ENCODE assay signal across 8 mouse cellular contexts in genomic region chr11:58211062-58211681, GRCm38 (mm10). TPM values are rescaled to one million over a fixed set of nuclear protein-coding genes. Genes with fewer than 3 reads are reported as not detected.
DNase-seq lines count a peak whose midpoint lies in the region; ATAC-seq lines count a peak whose summit lies in the region.
"Had no signal": no experiment of that assay in that cellular context is flagged by ENCODE, and none has a peak within 500 bp of the region (broad histone marks: within the 10 kb centered on the region; RNA-seq: fewer than 3 reads in every experiment).

No protein-coding gene starts in this region.

- no peak overlapping the region for H3K4me3 ChIP-seq in limb, embryonic 12.5 days (replicated peaks)
- no peak overlapping the region for H3K4me3 ChIP-seq in limb, embryonic 10.5 days
- H3K4me3 ChIP-seq in limb, embryonic 15.5 days, result no peak overlapping the region
- no peak overlapping the region for H3K4me3 ChIP-seq in hindbrain, embryonic 11.5 days (ENCODE audit: low read depth, low read length)

- no peaks in the 10 kb centered on the region; the same call in 1 of the 2 replicates for H3K27me3 ChIP-seq in limb, embryonic 12.5 days
- H3K27me3 ChIP-seq in limb, embryonic 10.5 days (ENCODE audit: low read depth, poor library complexity, severe bottlenecking), result no peaks in the 10 kb centered on the region
- H3K27me3 ChIP-seq in limb, embryonic 15.5 days, result no peaks in the 10 kb centered on the region
- no peaks in the 10 kb centered on the region for H3K27me3 ChIP-seq in hindbrain, embryonic 11.5 days (ENCODE audit: control insufficient read depth, insufficient read depth, low read length)

- H3K4me1 ChIP-seq in limb, embryonic 12.5 days (replicated peaks), result peaks cover 26% of the 10 kb centered on the region
- H3K4me1 ChIP-seq in limb, embryonic 10.5 days, result peaks cover 36% of the 10 kb centered on the region
- H3K4me1 ChIP-seq in limb, embryonic 15.5 days, result peaks cover 7% of the 10 kb centered on the region; the same call in 1 of the 2 replicates
- no peaks in the 10 kb centered on the region for H3K4me1 ChIP-seq in hindbrain, embryonic 11.5 days (replicated peaks; ENCODE audit: control insufficient read depth, insufficient read depth, low read length)

- intact Hi-C loops in left cerebral cortex, postnatal 4 days (cut with DNase I), result no loop called here

- H3K9me3 ChIP-seq in limb, embryonic 12.5 days, result no peaks in the 10 kb centered on the region
- H3K9me3 ChIP-seq in limb, embryonic 10.5 days (replicated peaks), result no peaks in the 10 kb centered on the region
- no peaks in the 10 kb centered on the region for H3K9me3 ChIP-seq in limb, embryonic 15.5 days
- H3K9me3 ChIP-seq in hindbrain, embryonic 11.5 days (ENCODE audit: control insufficient read depth, low read length), result no peaks in the 10 kb centered on the region

- no peak overlapping the region for H3K9ac ChIP-seq in limb, embryonic 12.5 days (replicated peaks)
- H3K9ac ChIP-seq in limb, embryonic 15.5 days, result no peak overlapping the region
- H3K9ac ChIP-seq in hindbrain, embryonic 11.5 days (ENCODE audit: low read depth, low read length), result no peak overlapping the region
- H3K9ac ChIP-seq: hindbrain, embryonic 14.5 days had no signal

- H3K36me3 ChIP-seq in limb, embryonic 12.5 days, result no peaks in the 10 kb centered on the region
- no peaks in the 10 kb centered on the region for H3K36me3 ChIP-seq in limb, embryonic 10.5 days
- no peaks in the 10 kb centered on the region for H3K36me3 ChIP-seq in limb, embryonic 15.5 days
- no peaks in the 10 kb centered on the region for H3K36me3 ChIP-seq in hindbrain, embryonic 11.5 days (ENCODE audit: control insufficient read depth, insufficient read depth, low read length)

- 19% methylated on average over 9 of the region's 9 CpGs for WGBS in limb, embryonic 12.5 days
- WGBS in limb, embryonic 10.5 days, result 27% methylated on average over 9 of the region's 9 CpGs
- 22% methylated on average over 9 of the region's 9 CpGs for WGBS in limb, embryonic 15.5 days
- WGBS in hindbrain, embryonic 11.5 days, result 28% methylated on average over 9 of the region's 9 CpGs

- no peak for DNase-seq in limb, embryonic 10.5 days (ENCODE audit: low spot score)
- DNase-seq in thymus, postnatal 25 days, result peak; percentile 38
- DNase-seq in hindbrain, embryonic 11.5 days (ENCODE audit: low spot score), result no peak
- no peak for DNase-seq in left cerebral cortex, postnatal 4 days

- peak; percentile 35; the same call in 1 of the 2 replicates for ATAC-seq in limb, embryonic 12.5 days (ENCODE audit: insufficient number of reproducible peaks, insufficient read depth, low FRiP score, low TSS enrichment, low read depth)
- peak; percentile 62 for ATAC-seq in activated CD4-positive, CD25-positive, alpha-beta regulatory T cell, adult 4 months
- ATAC-seq in limb, embryonic 15.5 days (ENCODE audit: insufficient number of reproducible peaks, low FRiP score, low TSS enrichment, low read depth), result peak; percentile 67
- no peak for ATAC-seq in hindbrain, embryonic 11.5 days (ENCODE audit: low FRiP score)

- 0 out of 2 replicates have a peak overlapping the region, but pooled peaks have one; percentile 36 for H3K27ac ChIP-seq in limb, embryonic 12.5 days
- H3K27ac ChIP-seq in limb, embryonic 10.5 days, result no peak overlapping the region
- H3K27ac ChIP-seq in limb, embryonic 15.5 days, result 0 out of 2 replicates have a peak overlapping the region, but pooled peaks have one; percentile 13
- H3K27ac ChIP-seq in hindbrain, embryonic 11.5 days (ENCODE audit: low read depth, low read length), result no peak overlapping the region
- H3K27ac ChIP-seq: hindbrain, embryonic 14.5 days had no signal

- no peak overlapping the region; the same call in 1 of the 2 replicates for H3K4me2 ChIP-seq in limb, embryonic 12.5 days
- no peak overlapping the region for H3K4me2 ChIP-seq in limb, embryonic 15.5 days
- no peak overlapping the region for H3K4me2 ChIP-seq in hindbrain, embryonic 11.5 days (replicated peaks; ENCODE audit: low read depth, low read length)
- H3K4me2 ChIP-seq: hindbrain, embryonic 14.5 days had no signal

RNA-seq across cellular contexts. Expression of gene Irgm2, which starts 11.8 kb away (rescaled TPM):
- 0.63 and 0.87 TPM in 2 replicates for polyA plus RNA-seq in limb, embryonic 12.5 days (2016; fragmentation: Nextera tagmentation; extraction: Ambion mirVana)
- 0.05 and 0.50 TPM in 2 replicates for polyA plus RNA-seq in limb, embryonic 10.5 days (2016; fragmentation: Nextera tagmentation; extraction: Ambion mirVana)
- 10 to 100 TPM; 52.8 to 55.5 TPM for polyA plus RNA-seq in activated CD4-positive, CD25-positive, alpha-beta regulatory T cell, adult 4 months (2017; shearing (Covaris generic))
- 2.6 and 6.1 TPM in 2 replicates for polyA plus RNA-seq in limb, embryonic 15.5 days (2015; fragmentation: Nextera tagmentation; extraction: Ambion mirVana)
- 0.71 and 1.3 TPM in 2 replicates for polyA plus RNA-seq in hindbrain, embryonic 11.5 days (2014; fragmentation: Nextera tagmentation; extraction: Ambion mirVana)
- total RNA-seq in left cerebral cortex, postnatal 4 days (2021), result 1 to 10 TPM in 1 of 2 experiments, under 1 TPM in 1; 0.79 to 1.2 TPM

RNA-seq across cellular contexts. Expression of gene Igtp, which starts 11.8 kb away (rescaled TPM):
- 2.3 and 2.4 TPM in 2 replicates for polyA plus RNA-seq in limb, embryonic 12.5 days (2016; fragmentation: Nextera tagmentation; extraction: Ambion mirVana)
- polyA plus RNA-seq in limb, embryonic 10.5 days (2016; fragmentation: Nextera tagmentation; extraction: Ambion mirVana), result 1.3 TPM in 2 replicates
- polyA plus RNA-seq in activated CD4-positive, CD25-positive, alpha-beta regulatory T cell, adult 4 months (2017; shearing (Covaris generic)), result 100 to 1,000 TPM; 396 to 413 TPM
- 6.6 and 12.8 TPM in 2 replicates for polyA plus RNA-seq in limb, embryonic 15.5 days (2015; fragmentation: Nextera tagmentation; extraction: Ambion mirVana)
- 2.5 and 3.3 TPM in 2 replicates for polyA plus RNA-seq in hindbrain, embryonic 11.5 days (2014; fragmentation: Nextera tagmentation; extraction: Ambion mirVana)
- total RNA-seq in left cerebral cortex, postnatal 4 days (2021), result under 1 TPM; 0.66 to 0.79 TPM

RNA-seq across cellular contexts. Expression of gene Mrpl22, which starts 39.7 kb away (rescaled TPM):
- 135 and 144 TPM in 2 replicates for polyA plus RNA-seq in limb, embryonic 12.5 days (2016; fragmentation: Nextera tagmentation; extraction: Ambion mirVana)
- 143 and 156 TPM in 2 replicates for polyA plus RNA-seq in limb, embryonic 10.5 days (2016; fragmentation: Nextera tagmentation; extraction: Ambion mirVana)
- polyA plus RNA-seq in activated CD4-positive, CD25-positive, alpha-beta regulatory T cell, adult 4 months (2017; shearing (Covaris generic)), result 10 to 100 TPM; 63.7 to 66.7 TPM
- polyA plus RNA-seq in limb, embryonic 15.5 days (2015; fragmentation: Nextera tagmentation; extraction: Ambion mirVana), result 110 and 111 TPM in 2 replicates
- polyA plus RNA-seq in hindbrain, embryonic 11.5 days (2014; fragmentation: Nextera tagmentation; extraction: Ambion mirVana), result 117 and 132 TPM in 2 replicates
- total RNA-seq in left cerebral cortex, postnatal 4 days (2021), result 10 to 100 TPM; 37.6 to 37.9 TPM

RNA-seq across cellular contexts. Expression of gene Gemin5, which starts 42.8 kb away (rescaled TPM):
- 28.9 and 29.7 TPM in 2 replicates for polyA plus RNA-seq in limb, embryonic 12.5 days (2016; fragmentation: Nextera tagmentation; extraction: Ambion mirVana)
- polyA plus RNA-seq in limb, embryonic 10.5 days (2016; fragmentation: Nextera tagmentation; extraction: Ambion mirVana), result 35.8 and 40.1 TPM in 2 replicates
- 1 to 10 TPM; 4.9 to 6.3 TPM for polyA plus RNA-seq in activated CD4-positive, CD25-positive, alpha-beta regulatory T cell, adult 4 months (2017; shearing (Covaris generic))
- polyA plus RNA-seq in limb, embryonic 15.5 days (2015; fragmentation: Nextera tagmentation; extraction: Ambion mirVana), result 14.7 and 17.4 TPM in 2 replicates
- 21.0 and 32.0 TPM in 2 replicates for polyA plus RNA-seq in hindbrain, embryonic 11.5 days (2014; fragmentation: Nextera tagmentation; extraction: Ambion mirVana)
- 10 to 100 TPM; 21.3 to 22.0 TPM for total RNA-seq in left cerebral cortex, postnatal 4 days (2021)

Comparison
In these comparisons a context has a peak if more than half of its experiments do, and no peak if none do; other contexts are left out.
1. H3K27ac ChIP-seq: peak in limb, embryonic 12.5 days (single experiment) and limb, embryonic 15.5 days (single experiment); none in limb, embryonic 10.5 days (single experiment) and hindbrain, embryonic 11.5 days (single experiment).
2. RNA of gene Igtp, which starts 11.8 kb away (polyA plus RNA-seq): 396 to 413 TPM in activated CD4-positive, CD25-positive, alpha-beta regulatory T cell, adult 4 months; 6.6 to 12.8 TPM in limb, embryonic 15.5 days, 2.5 to 3.3 TPM in hindbrain, embryonic 11.5 days, 2.3 to 2.4 TPM in limb, embryonic 12.5 days and 1.3 TPM in limb, embryonic 10.5 days; every median in the first group is over 10 times any median in the second.